Mouse (Mus musculus) neural tube, embryonic 13.5 days (tissue): ENCODE measurements around the gene Cphx2. TPM values are rescaled to one million over a fixed set of nuclear protein-coding genes. Genes with fewer than 3 reads are reported as not detected.
"Not testable (repeated sequence)": the region's sequence is repeated elsewhere in the genome, so short reads cannot be mapped to it uniquely, and the experiment has no call there.

Experiments used
- ATAC-seq: fragments of 200-750 bp; cut with Nextera tagmentation; 2 replicates; pipeline ENCODE4 v1.8.0; 2017; ENCODE audit warnings: low read depth, mild to moderate bottlenecking, moderate TSS enrichment, moderate library complexity
- H3K27ac ChIP-seq: fragments of 300-500 bp; sonication (generic); replicated peaks from 2 replicates; pipeline ENCODE4 v1.5.1; 2015; ENCODE audit warnings: moderate library complexity, mild to moderate bottlenecking, inconsistent platforms
- H3K27me3 ChIP-seq: fragments of 300-500 bp; sonication (generic); 2 replicates; pipeline ENCODE4 v1.6.1; 2015; ENCODE audit warnings: mild to moderate bottlenecking, inconsistent platforms
- H3K36me3 ChIP-seq: fragments of 300-500 bp; sonication (generic); 2 replicates; pipeline ENCODE4 v1.6.1; 2015; ENCODE audit warnings: mild to moderate bottlenecking, inconsistent platforms
- H3K4me1 ChIP-seq: fragments of 300-500 bp; sonication (generic); replicated peaks from 2 replicates; pipeline ENCODE4 v1.6.1; 2015; ENCODE audit warnings: inconsistent platforms
- H3K4me2 ChIP-seq: fragments of 300-500 bp; sonication (generic); 2 replicates; pipeline ENCODE4 v1.6.1; 2015; ENCODE audit warnings: inconsistent platforms, mild to moderate bottlenecking, moderate library complexity
- H3K4me3 ChIP-seq: fragments of 300-500 bp; sonication (generic); 2 replicates; pipeline ENCODE4 v1.5.1; 2015; ENCODE audit warnings: mild to moderate bottlenecking, inconsistent platforms
- H3K9ac ChIP-seq: fragments of 300-500 bp; sonication (generic); 2 replicates; pipeline ENCODE4 v1.6.1; 2015; ENCODE audit warnings: moderate library complexity, mild to moderate bottlenecking, inconsistent platforms
- H3K9me3 ChIP-seq: fragments of 300-500 bp; sonication (generic); 2 replicates; pipeline ENCODE4 v1.6.1; 2016; ENCODE audit warnings: inconsistent platforms
- WGBS: fragments of 180-500 bp; shearing (Covaris S2); methylation state at CpG from one replicate; pipeline ENCODE4 v1.1.7; 2015; 5-methylcytosine and 5-hydroxymethylcytosine counted together
- polyA plus RNA-seq: library from polyadenylated mRNA; unstranded; fragments of >200 nt; fragmentation: Nextera tagmentation; extraction: Ambion mirVana; gene quantifications from 2 replicates; pipeline ENCODE4 v1.2.1, GENCODE M21; 2015

The Cphx2 gene
- not detected in 2 replicates for polyA plus RNA-seq

DNA sequence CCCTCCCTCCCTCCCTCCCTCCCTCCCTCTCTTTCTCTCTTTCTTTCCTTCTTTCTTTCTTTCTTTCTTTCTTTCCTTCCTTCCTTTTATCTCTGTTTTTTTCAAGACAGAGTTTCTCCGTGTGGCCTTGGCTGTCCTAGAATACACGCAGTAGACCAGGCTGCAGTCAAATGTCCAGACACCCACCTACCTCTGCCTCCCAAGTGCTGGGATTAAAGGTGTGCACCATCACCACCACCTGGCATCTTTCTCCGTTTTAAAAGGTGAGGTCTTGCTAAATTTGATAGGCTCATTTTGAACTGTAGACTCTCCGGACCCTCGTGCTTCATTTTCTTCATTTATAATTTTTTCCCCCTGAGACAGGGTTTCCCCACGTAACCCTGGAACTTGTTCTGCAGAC is at the start of gene Cphx2:
TSS of gene Cphx2 (plus strand) at position 301 of the 400 bp plus-strand sequence.
- H3K9ac ChIP-seq = not testable (repeated sequence)
- no CpG with 5 or more reads among the region's 6 CpGs for WGBS

DNA sequence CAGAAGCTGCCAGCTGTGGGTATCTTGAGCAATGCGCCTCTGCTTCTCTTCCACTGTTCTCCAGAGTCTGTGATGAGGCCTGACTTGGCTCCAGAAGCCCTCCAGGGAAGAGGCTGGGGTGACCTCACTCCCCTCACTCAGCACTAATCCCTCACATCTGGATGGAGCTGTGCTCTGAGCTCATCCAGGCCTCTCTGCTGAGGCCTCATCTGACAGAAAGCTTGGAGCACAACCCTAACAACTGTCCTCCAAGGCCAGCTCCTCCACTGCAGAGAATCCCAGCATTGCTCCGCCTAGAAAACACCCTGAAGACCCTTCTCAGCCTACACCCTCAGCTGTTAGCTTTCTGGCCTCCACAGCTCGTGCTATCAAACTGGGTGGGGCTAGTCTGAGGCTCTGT is 47.0 kb upstream of the Cphx2 start:
- not testable (repeated sequence) for H3K4me1 ChIP-seq, H3K36me3 ChIP-seq, H3K27me3 ChIP-seq, H3K4me3 ChIP-seq, ATAC-seq, H3K9ac ChIP-seq, H3K9me3 ChIP-seq, H3K27ac ChIP-seq, H3K4me2 ChIP-seq
- no CpG with 5 or more reads among the region's 3 CpGs for WGBS

More for the DNA sequence above, at the start of gene Cphx2:
- not testable (repeated sequence) for H3K4me3 ChIP-seq, H3K27ac ChIP-seq, H3K36me3 ChIP-seq, ATAC-seq, H3K4me1 ChIP-seq, H3K9me3 ChIP-seq, H3K4me2 ChIP-seq, H3K27me3 ChIP-seq

DNA sequence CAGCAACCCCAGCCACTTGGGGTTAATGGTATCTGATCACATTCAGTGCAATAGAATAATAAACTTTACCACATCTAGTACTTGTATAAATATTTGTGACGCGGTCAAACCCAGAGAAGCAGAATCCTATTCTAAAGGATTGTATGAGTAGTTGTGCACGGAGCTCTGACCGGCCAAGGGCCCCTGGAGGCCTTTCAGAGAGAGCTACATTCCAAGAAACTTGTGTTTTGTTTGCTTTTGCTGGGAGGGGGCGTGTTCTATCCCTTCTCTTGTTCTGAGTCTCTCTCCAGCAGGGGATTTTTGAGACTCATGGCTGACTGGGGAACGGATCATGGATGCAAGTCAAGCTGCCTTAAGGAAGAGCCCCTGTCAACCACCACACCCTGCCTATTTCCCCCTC is 45.9 kb upstream of the Cphx2 start:
- H3K9ac ChIP-seq, H3K4me3 ChIP-seq, H3K27ac ChIP-seq, ATAC-seq, H3K4me2 ChIP-seq, H3K4me1 ChIP-seq, H3K9me3 ChIP-seq, H3K27me3 ChIP-seq, H3K36me3 ChIP-seq: not testable (repeated sequence)
- WGBS = no CpG with 5 or more reads among the region's 6 CpGs

- not testable (repeated sequence) for H3K4me1 ChIP-seq, H3K9me3 ChIP-seq, H3K27me3 ChIP-seq, H3K4me3 ChIP-seq, H3K36me3 ChIP-seq, ATAC-seq, H3K9ac ChIP-seq, H3K4me2 ChIP-seq, H3K27ac ChIP-seq
- WGBS = no CpG with 5 or more reads among the region's 26 CpGs
These were observed 38.7 kb upstream of the Cphx2 start, which contains the start of gene Gm9780 for GRCm38 (mm10) chr14:26042611-26043010. Gene Gm9780, minus strand, starts transcription at chr14:26042711.

DNA sequence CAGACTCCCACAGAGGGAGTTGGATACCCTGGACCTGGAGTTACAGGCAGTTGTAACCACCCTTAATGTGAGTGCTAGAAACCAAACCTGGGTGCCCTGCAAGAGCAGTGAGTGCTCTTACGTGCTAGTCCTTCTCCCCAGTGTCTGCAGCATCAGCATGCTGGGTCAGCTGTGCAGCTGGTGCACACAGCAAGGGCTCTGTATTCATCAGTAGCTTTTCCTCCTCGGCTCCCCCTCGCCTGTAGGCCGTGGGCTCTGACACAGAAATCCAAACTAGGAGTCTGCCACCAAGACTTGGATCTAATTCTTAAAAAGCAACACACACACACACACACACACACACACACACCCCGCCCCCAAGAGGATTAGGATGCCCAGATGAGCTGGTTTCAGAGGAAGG is 36.3 kb upstream of the Cphx2 start:
- not testable (repeated sequence) for H3K27me3 ChIP-seq, H3K4me1 ChIP-seq, H3K9me3 ChIP-seq, H3K27ac ChIP-seq, ATAC-seq, H3K4me2 ChIP-seq, H3K36me3 ChIP-seq, H3K4me3 ChIP-seq, H3K9ac ChIP-seq
- no CpG with 5 or more reads among the region's 5 CpGs for WGBS

DNA sequence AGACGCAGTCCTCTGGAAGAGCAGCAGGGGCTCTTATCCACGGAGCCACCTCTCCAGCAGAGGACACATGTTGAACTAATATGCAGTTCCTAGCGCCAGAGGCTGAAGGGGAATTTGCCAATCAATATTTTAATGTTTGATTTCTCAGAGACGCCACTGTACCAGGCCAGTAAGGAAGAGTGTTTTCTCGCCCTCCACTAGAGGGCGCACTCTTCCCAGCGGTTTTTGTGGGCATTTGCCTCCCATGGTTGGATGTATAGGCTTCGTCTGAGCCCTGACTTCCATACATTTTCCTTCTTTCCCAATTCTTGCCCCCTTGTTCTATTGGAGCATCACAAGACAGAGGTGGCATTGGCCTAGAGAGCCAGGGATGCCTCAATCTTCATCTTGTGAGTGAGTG is 34.3 kb upstream of the Cphx2 start:
- not testable (repeated sequence) for H3K27me3 ChIP-seq, H3K36me3 ChIP-seq, H3K4me1 ChIP-seq, H3K4me2 ChIP-seq, H3K9ac ChIP-seq, H3K27ac ChIP-seq, ATAC-seq, H3K9me3 ChIP-seq, H3K4me3 ChIP-seq
- no CpG with 5 or more reads among the region's 8 CpGs for WGBS

DNA sequence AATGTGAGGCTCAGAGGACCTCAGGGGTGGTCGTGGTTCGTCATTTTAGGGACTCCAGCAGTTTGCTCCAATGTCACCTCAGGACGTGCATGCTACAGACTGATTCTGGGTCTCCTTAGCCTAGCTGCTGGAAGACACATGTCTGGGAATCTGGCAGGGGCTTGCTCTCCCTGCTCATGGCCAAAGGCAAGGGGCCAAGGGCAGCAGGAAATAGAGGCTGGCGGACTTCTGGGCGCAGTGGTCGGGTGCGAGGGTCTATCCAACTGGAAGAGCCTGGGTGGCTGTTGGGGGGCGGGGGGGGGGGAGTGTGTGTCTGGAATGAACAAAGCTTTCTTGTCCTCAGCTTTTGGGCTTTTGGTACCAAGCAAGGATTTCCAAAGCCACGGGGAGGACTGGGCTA is 32.5 kb upstream of the Cphx2 start:
- not testable (repeated sequence) for H3K9ac ChIP-seq, H3K4me3 ChIP-seq, H3K27ac ChIP-seq, H3K27me3 ChIP-seq, H3K36me3 ChIP-seq, H3K4me2 ChIP-seq, H3K9me3 ChIP-seq, H3K4me1 ChIP-seq, ATAC-seq
- no CpG with 5 or more reads among the region's 9 CpGs for WGBS

- H3K36me3 ChIP-seq, H3K9ac ChIP-seq, H3K27ac ChIP-seq, H3K9me3 ChIP-seq, H3K4me3 ChIP-seq, H3K27me3 ChIP-seq, H3K4me1 ChIP-seq, H3K4me2 ChIP-seq, ATAC-seq: not testable (repeated sequence)
- no CpG with 5 or more reads among the region's 3 CpGs for WGBS
These were observed 23.1 kb upstream of the Cphx2 start for GRCm38 (mm10) chr14:26058184-26058583.

- H3K9me3 ChIP-seq, H3K36me3 ChIP-seq, H3K4me1 ChIP-seq, ATAC-seq, H3K4me3 ChIP-seq, H3K9ac ChIP-seq, H3K4me2 ChIP-seq, H3K27ac ChIP-seq, H3K27me3 ChIP-seq: not testable (repeated sequence)
- WGBS = no CpG with 5 or more reads among the region's 6 CpGs
These were observed 22.0 kb upstream of the Cphx2 start for GRCm38 (mm10) chr14:26059362-26059761.

DNA sequence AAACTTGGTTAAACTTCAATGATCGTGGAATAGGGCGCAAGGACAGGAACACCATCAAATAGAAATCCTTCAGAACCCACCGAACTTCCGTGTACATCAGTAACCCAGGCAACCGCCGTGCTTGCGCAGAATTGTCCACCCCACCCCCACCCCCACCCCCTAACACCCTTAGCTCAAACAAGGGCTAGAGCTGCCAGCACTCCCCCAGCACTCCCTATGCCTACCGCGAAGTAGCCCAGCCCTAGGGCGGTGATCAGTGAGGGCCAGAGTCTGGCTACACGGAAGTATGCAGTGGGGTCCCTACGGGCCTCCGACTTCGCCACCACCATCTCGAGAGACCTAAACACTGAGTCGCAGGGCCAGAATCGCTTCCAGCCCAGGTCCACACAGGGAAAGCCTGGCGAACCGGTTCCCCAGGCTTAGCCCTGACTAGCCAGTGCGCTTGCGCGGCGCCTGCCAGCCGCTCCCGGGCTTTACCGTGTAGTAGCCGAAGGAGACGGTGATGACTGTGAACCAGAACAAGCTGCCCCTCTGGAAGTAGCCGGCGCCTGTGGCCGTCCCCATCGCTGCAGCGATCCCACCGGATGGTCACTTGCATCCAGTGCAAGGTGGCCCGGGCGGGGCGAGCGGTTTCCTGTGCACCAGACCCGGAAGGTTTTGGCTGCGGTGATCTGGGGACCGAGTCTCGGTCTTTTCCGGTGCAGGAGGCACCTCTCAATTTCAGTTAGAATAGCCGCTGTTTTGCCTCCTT is 14.6 kb upstream of the Cphx2 start:
- not testable (repeated sequence) for H3K9me3 ChIP-seq, H3K4me1 ChIP-seq, H3K4me3 ChIP-seq, H3K27ac ChIP-seq, H3K4me2 ChIP-seq, H3K9ac ChIP-seq, H3K27me3 ChIP-seq, H3K36me3 ChIP-seq
- ATAC-seq = peak; percentile 91
- no CpG with 5 or more reads among the region's 44 CpGs for whole genome bisulfite sequencing

DNA sequence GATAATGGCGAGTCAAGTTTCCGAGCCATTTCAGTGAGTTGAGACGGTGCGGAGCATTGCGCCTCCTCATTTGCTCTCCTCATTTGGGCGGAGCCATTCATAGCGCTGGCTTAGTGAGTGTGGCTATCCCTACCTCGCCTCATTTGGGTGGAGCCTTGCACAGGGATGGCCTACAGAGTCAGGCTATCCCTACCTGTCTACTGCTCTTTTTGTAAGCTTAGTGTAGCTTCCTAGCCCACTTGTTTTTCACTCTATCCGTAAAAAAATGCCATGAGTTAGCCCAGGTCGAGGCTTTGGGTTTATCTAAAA is 14.0 kb upstream of the Cphx2 start, which contains the start of gene Tmem254c:
TSS of gene Tmem254c (minus strand) at position 31 of the 309 bp plus-strand sequence.
- not testable (repeated sequence) for H3K4me3 ChIP-seq, H3K9ac ChIP-seq, H3K4me1 ChIP-seq, H3K36me3 ChIP-seq, H3K27ac ChIP-seq, H3K27me3 ChIP-seq, H3K9me3 ChIP-seq, H3K4me2 ChIP-seq
- ATAC-seq = peak; percentile 89; the same call in 1 of the 2 replicates
- whole genome bisulfite sequencing = no CpG with 5 or more reads among the region's 10 CpGs

- no CpG with 5 or more reads among the region's 5 CpGs for WGBS
- H3K36me3 ChIP-seq, H3K4me2 ChIP-seq: not testable (repeated sequence)
These were observed 4.5 kb upstream of the Cphx2 start for GRCm38 (mm10) chr14:26076620-26077390.

DNA sequence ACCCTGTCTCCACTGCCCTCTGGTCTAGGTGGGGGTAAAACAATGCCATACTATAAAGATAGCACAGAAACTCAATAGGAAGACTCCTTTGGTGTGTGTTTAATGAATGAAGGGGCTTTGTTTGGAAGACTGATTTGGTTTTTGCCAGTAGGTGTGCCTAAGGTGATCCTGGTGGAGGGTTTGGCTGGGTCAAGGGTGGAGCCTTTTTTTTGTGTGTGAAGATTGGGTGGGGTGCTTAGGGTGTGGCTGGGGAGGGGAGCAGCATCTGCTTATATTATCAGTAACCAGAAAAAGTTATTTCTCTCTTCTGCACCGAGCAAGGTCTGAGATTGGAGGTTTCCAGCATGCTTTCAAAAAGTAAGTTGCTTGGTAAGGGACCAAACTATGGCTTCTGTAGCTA is 681 bp downstream of the Cphx2 start, which contains the start of gene Cphx3:
TSS of gene Cphx3 (plus strand) at position 301 of the 400 bp plus-strand sequence.
- H3K9ac ChIP-seq, H3K9me3 ChIP-seq, H3K36me3 ChIP-seq, H3K27me3 ChIP-seq, H3K4me3 ChIP-seq, ATAC-seq, H3K27ac ChIP-seq, H3K4me2 ChIP-seq, H3K4me1 ChIP-seq: not testable (repeated sequence)
- WGBS = no CpG with 5 or more reads among the region's 1 CpGs

More at GRCm38 (mm10) chr14:26076620-26077390, 4.5 kb upstream of the Cphx2 start:
- not testable (repeated sequence) for H3K9ac ChIP-seq, H3K4me1 ChIP-seq, ATAC-seq, H3K9me3 ChIP-seq, H3K27me3 ChIP-seq, H3K27ac ChIP-seq, H3K4me3 ChIP-seq
